Mouse (Mus musculus) c-Kit-positive CD71-positive TER-119-positive erythroid progenitor cells, embryonic 14.5 days (primary cell): ENCODE data around the gene Mtfr1l.
"Not testable (repeated sequence)": the region's sequence is repeated elsewhere in the genome, so short reads cannot be mapped to it uniquely, and the experiment has no call there.

ENCODE experiments used
- DNase-seq: peaks from one replicate; pipeline ENCODE4 v3.0.0-alpha.2; 2013; ENCODE audit warnings: low spot score

The Mtfr1l gene

DNA sequence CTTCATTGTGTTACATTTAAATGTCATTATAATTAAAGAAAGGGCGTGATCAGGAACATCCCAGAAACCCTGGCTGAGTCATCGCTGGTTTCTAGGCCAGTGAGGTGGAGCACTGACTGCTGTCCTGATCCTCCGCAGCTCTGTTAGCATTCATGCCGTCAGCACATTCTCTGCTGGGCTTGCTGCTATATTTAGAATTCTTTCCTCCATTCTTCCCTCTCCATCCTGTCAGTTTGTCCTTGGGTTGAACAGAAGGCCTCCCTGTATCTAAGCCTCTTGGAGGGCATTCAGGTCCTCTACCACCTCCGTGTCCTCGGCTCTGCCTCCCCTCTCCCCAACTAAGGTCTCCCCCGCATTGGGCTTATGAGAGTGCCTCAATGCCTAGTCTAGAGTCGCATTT is 18.2 kb downstream of the Mtfr1l start:
- DNase-seq, result no peak

- no peak for DNase-seq
Measured at GRCm38 (mm10) chr4:134515614-134516013, 19.6 kb downstream of the Mtfr1l start.

- no peak for DNase-seq
Measured at GRCm38 (mm10) chr4:134514309-134514930, 20.8 kb downstream of the Mtfr1l start.

DNA sequence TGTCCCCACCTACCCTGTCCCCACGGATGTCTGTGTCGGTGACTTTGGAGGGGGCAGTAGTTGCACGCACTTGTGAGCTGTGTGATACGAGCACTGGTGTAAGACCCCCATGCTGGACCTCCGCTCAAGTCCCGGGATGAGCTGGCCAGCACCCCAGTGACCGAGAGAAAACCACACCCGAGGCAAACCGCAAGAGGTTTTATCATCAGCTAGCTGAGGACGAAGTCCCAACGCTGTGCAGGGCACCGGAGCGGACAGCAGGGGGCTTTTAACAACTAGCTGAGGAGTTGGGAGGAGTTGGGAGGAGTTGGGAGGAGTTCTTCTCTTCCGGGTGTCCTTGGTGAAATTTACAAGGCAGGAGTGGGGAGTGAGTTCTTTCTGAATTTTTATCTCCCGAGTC is 22.4 kb downstream of the Mtfr1l start:
- DNase-seq, result no peak

DNA sequence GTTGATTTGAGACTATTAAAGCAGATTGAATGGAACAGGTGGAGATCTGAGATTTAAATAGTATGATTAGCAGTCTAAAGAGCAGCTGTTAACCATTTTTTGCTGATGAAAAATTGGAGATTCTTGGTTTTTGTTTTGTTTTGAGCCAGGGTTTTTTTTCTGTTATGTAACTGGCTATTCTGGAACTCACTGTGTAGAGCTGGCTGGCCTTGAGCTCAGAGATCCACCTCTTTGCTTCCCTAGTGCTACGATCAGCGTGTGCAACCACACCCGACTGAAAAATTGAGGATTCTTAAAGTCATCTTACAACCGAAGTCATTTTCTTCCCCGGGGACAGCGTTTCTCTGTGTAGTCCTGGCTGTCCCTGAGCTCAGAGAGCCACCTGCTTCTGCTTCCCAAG is 23.5 kb downstream of the Mtfr1l start:
- DNase-seq, result no peak

DNA sequence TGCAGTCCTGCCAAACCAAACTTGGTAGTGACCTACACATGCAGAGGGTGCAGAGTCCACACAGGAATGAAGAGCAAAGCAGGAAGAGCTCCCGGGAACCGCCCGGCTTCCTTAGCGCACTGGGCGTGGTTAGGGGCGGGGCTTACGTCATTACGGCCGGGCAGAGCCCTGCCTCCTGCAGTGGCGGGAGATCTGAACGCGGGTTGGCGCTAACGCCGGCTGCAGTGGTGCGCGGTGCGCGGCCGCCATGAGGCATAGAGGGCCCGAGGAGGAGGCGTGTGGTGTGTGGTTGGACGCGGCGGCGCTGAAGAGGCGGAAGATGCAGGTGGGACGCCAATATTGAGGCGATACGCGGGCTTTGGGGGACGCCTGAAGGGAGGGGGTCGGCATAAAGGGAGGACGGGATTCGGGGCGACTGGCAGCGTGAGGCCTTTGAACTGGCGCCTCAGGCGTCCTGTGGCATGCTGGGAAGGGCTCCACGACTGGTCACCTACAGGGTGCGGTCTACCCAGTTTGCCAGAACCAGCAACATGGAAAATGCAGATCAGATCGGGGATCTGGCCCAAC is 24.3 kb downstream of the Mtfr1l start, which contains the start of gene Aunip:
TSS of gene Aunip (plus strand) at position 155 of the 567 bp plus-strand sequence.
- peak; percentile 90 for DNase-seq

GRCm38 (mm10) chr4:134510396-134510795 is 24.8 kb downstream of the Mtfr1l start:
- no peak for DNase-seq

- no peak for DNase-seq
Measured at GRCm38 (mm10) chr4:134506713-134507112, 28.5 kb downstream of the Mtfr1l start.

DNA sequence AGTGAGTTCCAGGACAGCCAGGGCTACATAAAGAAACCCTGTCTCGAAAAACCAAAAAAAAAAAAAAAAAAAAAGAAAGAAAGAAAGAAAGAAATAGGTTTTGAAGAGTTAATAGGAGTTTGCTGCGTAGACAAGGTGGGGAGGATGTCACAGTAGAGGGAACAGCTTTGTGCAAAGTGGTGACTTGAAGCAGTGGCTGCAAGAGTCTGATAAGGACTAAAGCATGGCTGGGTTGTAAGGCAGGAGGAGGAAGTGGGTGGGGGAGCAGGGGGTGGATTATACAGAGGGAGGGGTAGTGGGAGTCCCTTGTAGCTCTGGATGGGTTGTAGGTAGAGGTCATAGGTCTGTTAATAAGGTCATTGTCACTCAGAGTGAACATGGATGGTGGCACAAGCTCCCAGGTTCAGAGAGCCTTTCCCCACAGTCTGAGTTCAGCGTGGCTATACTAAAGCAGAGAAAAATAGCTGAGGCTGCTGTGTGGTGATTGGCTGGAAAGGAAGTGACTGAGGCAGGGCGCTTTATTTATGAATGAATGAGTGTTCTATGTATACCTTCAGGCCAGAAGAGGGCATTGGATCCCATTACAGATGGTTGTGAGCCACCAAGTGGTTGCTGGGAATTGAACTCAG is 29.1 kb downstream of the Mtfr1l start:
- DNase-seq, result peak; percentile 58

GRCm38 (mm10) chr4:134505303-134505789 is 29.8 kb downstream of the Mtfr1l start:
- no peak for DNase-seq

- DNase-seq, result no peak
Measured at GRCm38 (mm10) chr4:134503686-134504357, 31.4 kb downstream of the Mtfr1l start.

DNA sequence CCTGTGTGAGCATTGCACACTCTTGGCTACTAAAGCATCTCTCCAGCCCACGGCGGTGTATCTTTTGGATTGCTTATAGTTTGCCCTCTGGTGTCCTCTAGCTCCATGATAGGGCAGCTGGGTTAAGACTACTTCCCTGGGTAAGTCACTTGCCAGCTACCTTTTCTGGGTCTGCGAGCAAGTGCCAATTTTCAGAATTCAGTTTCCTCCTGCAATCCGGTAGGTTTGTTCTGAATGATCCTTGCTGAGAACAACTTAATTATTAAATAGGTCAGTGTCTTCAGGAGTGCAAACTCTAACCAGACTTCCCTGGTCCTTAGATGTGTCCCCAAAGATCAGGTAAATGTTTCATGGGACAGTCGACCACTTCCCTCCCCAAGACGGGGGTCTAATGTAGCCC is 34.1 kb downstream of the Mtfr1l start:
- DNase-seq, result no peak

DNA sequence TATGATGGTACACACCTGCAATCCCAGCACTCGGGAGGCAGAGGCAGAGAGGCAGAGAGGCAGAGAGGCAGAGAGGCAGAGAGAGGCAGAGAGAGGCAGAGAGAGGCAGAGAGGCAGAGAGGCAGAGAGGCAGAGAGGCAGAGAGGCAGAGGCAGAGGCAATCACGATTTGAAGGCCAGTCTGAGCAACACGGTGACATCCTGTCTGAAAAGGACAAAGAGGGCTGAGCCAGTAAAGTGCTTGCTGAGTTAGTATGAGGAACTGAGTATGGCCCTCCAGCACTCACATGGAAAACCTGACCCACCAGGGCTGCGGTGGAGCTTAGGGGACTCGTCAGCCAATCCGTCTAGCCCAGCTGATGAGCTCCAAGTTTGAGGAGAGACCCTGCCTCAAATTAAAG is 36.2 kb downstream of the Mtfr1l start:
- not testable (repeated sequence) for DNase-seq

GRCm38 (mm10) chr4:134497986-134498731 is 37.0 kb downstream of the Mtfr1l start:
- DNase-seq, result no peak

DNA sequence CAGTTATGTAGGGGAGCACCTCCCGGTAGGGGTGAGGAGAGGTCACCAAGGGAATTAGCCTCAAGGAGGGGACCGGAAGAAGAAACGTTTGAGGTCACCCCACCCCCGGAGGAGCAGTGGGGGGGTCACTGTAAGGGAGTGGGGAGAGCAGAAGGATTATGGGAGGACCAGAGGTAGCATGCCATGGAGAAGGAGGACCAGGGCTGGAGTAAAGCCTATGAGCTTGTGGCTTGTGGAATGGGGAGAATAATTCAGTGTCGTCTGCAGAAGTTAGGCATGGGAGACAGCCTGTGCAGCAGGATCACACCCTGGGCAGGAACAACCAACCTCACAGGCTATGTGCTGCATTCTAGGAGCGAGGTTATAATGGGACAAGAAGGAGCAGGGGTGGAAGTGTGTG is 38.0 kb downstream of the Mtfr1l start:
- DNase-seq, result no peak

DNA sequence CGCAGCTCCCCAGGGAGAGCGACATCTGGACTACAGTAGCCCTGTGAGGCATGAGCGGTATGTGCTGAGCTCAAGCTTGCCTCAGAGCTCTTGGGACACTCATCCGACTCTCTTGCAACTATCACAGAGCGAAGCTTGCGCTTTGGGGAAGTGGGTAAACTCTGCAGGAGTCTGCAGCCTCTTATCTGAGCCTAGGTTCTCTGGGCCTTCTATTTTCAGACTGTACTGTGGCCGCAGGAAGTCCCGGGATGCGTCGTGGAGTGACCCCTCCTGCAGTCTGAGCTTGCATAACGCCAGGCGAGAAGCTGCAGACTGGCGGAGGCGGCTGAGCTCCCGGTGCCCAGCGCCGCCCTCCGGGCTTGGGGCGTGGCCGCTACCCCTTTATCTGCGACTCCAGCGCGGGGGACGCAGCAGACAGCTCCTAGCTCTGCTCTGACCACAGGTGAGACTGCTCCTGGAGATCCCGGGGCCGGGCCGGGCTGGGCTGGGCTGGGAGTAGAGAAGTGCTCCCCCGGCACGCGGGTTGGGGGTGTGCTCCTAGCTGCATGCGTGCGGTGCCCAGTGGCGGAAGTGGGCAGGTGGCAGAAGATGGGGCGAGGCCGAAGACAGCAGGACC is 38.5 kb downstream of the Mtfr1l start, which contains the start of gene Paqr7:
TSS of gene Paqr7 (plus strand) at position 103 of the 616 bp plus-strand sequence.
- DNase-seq, result peak; percentile 61

GRCm38 (mm10) chr4:134495546-134495923 is 39.7 kb downstream of the Mtfr1l start:
- no peak for DNase-seq

DNA sequence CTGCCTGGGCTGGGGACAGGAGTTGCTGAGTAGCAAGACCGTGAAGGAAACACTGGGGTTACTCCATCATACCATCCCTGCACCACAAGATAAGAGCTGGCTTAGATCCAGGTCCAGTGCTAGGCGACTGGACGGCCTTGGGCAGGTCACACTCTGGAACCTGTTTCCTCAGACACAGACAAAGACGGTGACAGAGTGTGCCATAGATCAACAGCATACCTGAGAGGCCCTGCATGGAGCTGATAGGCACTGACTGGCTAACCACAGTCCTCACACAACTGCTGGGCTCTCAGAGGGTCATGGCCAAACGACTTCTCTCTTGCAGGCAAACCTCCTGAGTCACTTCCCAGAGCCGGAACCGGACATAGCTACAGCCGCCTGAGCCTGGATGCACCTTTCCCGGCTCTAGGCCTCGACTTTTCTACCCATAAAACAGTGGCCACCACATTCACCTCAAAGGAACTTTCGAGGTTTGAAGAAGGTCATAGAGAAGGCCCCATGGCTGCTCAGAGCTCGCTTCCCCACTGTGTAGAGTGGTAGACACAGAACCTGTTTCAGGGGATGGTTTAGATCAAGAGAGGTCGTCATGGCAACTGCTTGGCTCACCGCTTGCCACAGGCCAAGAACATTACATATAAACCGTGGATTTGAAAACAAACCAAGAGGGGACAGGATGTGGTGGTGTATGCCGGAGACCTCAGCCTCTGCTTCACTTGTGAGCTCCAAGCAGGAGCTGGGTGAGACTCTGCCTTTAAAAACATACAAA is 40.2 kb downstream of the Mtfr1l start:
- DNase-seq, result peak; percentile 33

DNA sequence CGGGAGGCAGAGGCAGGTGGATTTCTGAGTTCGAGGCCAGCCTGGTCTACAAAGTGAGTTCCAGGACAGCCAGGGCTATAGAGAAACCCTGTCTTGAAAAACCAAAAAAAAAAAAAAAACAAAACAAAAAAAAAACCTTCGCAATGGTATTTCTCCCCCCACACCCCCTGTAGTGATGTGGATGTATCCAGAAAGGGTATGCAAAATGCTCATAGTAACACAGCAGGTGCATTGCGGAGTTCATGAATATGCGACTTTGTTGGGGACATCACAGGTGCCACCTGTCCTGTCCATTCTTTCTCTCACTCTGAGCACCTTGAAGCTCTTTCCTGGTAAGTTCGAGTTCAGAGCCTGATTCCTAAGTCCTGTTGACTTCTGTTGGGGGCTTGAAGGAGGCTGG is 41.0 kb downstream of the Mtfr1l start:
- not testable (repeated sequence) for DNase-seq

DNA sequence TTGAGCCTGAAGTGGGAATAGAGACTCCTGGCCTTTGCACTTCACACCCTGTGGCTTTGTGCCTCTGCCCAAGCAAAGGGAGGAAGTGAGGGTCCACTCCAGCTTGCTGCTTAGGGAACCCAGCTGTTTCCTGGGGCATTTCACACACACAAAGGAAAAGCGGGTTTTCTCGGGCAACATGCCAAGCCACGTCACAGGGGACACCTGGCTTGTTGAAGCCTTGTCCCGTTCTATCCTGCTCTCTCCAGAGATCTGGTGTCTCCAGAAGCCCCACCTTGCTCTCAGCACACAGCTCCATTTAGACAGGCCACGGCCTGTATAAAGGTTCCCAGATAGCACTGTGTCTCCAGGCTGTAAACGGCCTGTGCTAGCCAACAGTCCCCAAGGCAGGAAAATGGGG is 43.5 kb downstream of the Mtfr1l start:
- no peak for DNase-seq
